Mouse (Mus musculus): ENCODE measurements around the gene Gnat1. TPM values are rescaled to one million over a fixed set of nuclear protein-coding genes. Genes with fewer than 3 reads are reported as not detected.

Gnat1 gene
- polyA plus RNA-seq, 1 experiment: 0.24 TPM

GRCm38 (mm10) chr9:107626844-107627277 is 52.7 kb downstream of the Gnat1 start:
- no peak for DNase-seq (ENCODE audit: low read depth)

DNA sequence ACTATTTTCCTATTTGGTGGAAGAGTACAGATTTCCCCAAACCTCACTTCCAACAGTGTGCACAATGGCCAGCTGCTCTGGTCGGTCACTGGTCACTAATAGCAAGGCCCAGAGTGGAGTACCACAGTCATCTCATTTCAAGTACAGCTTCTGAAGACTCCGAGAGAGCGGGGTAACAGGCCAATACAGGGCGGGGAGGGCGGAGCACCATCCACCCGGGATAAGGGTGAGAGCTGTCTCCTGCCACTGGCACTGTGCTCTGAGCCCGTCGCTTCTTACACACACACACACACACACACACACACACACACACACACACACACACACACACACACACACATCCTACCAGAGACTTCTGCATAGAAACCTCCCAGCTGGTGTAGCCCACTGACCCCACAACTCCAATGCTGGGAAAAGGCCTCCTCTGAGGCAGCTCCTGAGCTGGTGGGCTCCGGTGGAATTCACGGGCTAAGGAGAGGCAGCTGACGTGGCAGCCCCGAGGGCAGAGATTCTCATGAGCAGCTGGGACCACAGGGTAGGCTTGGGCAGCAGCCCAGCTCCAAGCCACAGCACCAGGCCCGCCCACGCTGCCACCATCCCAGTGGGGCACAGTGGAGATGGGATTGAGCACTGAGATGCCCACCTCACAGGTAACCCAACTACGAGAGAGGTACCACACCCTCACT is 53.2 kb downstream of the Gnat1 start:
- DNase-seq (ENCODE audit: low read depth): no peak

GRCm38 (mm10) chr9:107625351-107626128 is 54.0 kb downstream of the Gnat1 start:
- no peak for DNase-seq (ENCODE audit: low read depth)

DNA sequence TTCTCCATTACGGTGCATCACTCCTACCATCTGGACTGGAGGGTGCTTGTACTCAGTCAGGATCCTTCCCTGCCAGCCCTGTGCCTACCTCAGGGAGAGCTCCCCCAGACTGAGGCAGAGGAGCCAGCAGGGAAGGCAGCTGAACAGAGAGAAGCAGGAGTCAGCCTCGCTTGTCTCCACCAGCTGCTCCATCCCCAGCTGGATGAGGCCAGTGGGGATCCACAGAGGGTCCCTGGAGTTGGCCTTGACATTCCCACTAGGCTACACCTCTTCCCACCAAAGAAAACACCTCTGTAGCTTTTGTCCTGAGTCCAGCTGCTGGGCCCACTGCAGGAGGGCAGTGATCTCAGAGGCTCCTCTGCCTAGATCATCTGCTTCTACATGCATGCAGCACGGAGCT is 54.6 kb downstream of the Gnat1 start:
- DNase-seq (ENCODE audit: low read depth): no peak

GRCm38 (mm10) chr9:107624539-107624938 is 55.0 kb downstream of the Gnat1 start:
- DNase-seq (ENCODE audit: low read depth): no peak

Other genes starting within 250 kb of the Gnat1 start
- gene Tmem115, start 145.8 kb downstream of the Gnat1 start, polyA plus RNA-seq (2012; rRNA removed): 54.1 and 56.0 TPM in 2 replicates
- gene Cyb561d2, start 137.5 kb downstream of the Gnat1 start, polyA plus RNA-seq (2012; rRNA removed): 58.2 and 65.4 TPM in 2 replicates
- 29.7 and 35.0 TPM in 2 replicates for gene Nprl2, start 137.5 kb downstream of the Gnat1 start, polyA plus RNA-seq (2012; rRNA removed)
- gene Zmynd10, start 132.4 kb downstream of the Gnat1 start, polyA plus RNA-seq (2012; rRNA removed): 7.9 and 8.4 TPM in 2 replicates
- gene Rassf1, start 128.2 kb downstream of the Gnat1 start, polyA plus RNA-seq (2012; rRNA removed): 30.9 and 36.8 TPM in 2 replicates
- 54.3 and 59.6 TPM in 2 replicates for gene Tusc2, start 116.5 kb downstream of the Gnat1 start, polyA plus RNA-seq (2012; rRNA removed)
- 68.6 and 82.6 TPM in 2 replicates for gene Hyal2, start 111.8 kb downstream of the Gnat1 start, polyA plus RNA-seq (2012; rRNA removed)
- gene Hyal1, start 102.8 kb downstream of the Gnat1 start, polyA plus RNA-seq (2012; rRNA removed): 17.0 and 17.8 TPM in 2 replicates
- 52.7 and 58.7 TPM in 2 replicates for gene Naa80, start 100.8 kb downstream of the Gnat1 start, polyA plus RNA-seq (2012; rRNA removed)
- gene Hyal3, start 98.9 kb downstream of the Gnat1 start, polyA plus RNA-seq (2012; rRNA removed): 2.4 and 2.6 TPM in 2 replicates
- 30.6 and 32.7 TPM in 2 replicates for gene Ifrd2, start 92.1 kb downstream of the Gnat1 start, polyA plus RNA-seq (2012; rRNA removed)
- gene Sema3b, start 70.5 kb downstream of the Gnat1 start, polyA plus RNA-seq (2012; rRNA removed): 37.2 and 52.8 TPM in 2 replicates
- gene Gnai2, start 44.3 kb downstream of the Gnat1 start, polyA plus RNA-seq (2012; rRNA removed): 685 and 710 TPM in 2 replicates
- gene Slc38a3, start 10.2 kb downstream of the Gnat1 start, polyA plus RNA-seq (2012; rRNA removed): 10.5 and 12.5 TPM in 2 replicates
- 59.8 and 64.0 TPM in 2 replicates for gene Sema3f, start 30.8 kb upstream of the Gnat1 start, polyA plus RNA-seq (2012; rRNA removed)
- gene Rbm5, start 91.3 kb upstream of the Gnat1 start, polyA plus RNA-seq (2012; rRNA removed): 59.3 and 73.5 TPM in 2 replicates
- 19.0 and 20.9 TPM in 2 replicates for gene Rbm6, start 193.5 kb upstream of the Gnat1 start, polyA plus RNA-seq (2012; rRNA removed)
- gene Mon1a, start 208.4 kb upstream of the Gnat1 start, polyA plus RNA-seq (2012; rRNA removed): 24.5 and 26.2 TPM in 2 replicates
- 34.3 and 40.2 TPM in 2 replicates for gene Mst1r, start 227.2 kb upstream of the Gnat1 start, polyA plus RNA-seq (2012; rRNA removed)
- 2.3 and 3.1 TPM in 2 replicates for gene Actl11, start 248.8 kb upstream of the Gnat1 start, polyA plus RNA-seq (2012; rRNA removed)

All from gonadal fat pad, adult 2 months (tissue).